Mouse (Mus musculus) MEL (cell line): ENCODE data around the gene Il17rc. TPM values are rescaled to one million over a fixed set of nuclear protein-coding genes. Genes with fewer than 3 reads are reported as not detected.

Source experiments
- DNase-seq: peaks from one replicate; pipeline ENCODE4 v3.0.0; 2011; ENCODE audit warnings: low read depth, low spot score
- H3K27ac ChIP-seq: 2 replicates; pipeline ENCODE4 v1.5.1; 2012; ENCODE audit warnings: low read depth, mild to moderate bottlenecking, control low read depth, low read length, moderate library complexity; ENCODE audit not compliant: control insufficient read depth
- H3K27me3 ChIP-seq, 2 experiments: fragments of 150-350 bp in 1 of 2; sonication (generic) in 1 of 2; 2 replicates each; pipeline ENCODE4 v1.6.1; 2012; ENCODE audit warnings: low read length in 2 of 2, mild to moderate bottlenecking in 2 of 2, improper control_type of control experiment in 1 of 2, moderate library complexity in 1 of 2; ENCODE audit not compliant: insufficient read depth in 2 of 2, control insufficient read depth in 1 of 2
- H3K36me3 ChIP-seq, 2 experiments: 2 replicates each; pipeline ENCODE4 v1.6.1; 2012 to 2014; ENCODE audit warnings: low read length in 2 of 2, improper control_type of control experiment in 1 of 2, inconsistent platforms in 1 of 2, mild to moderate bottlenecking in 1 of 2; ENCODE audit not compliant: insufficient read depth in 2 of 2, control insufficient read depth in 1 of 2
- H3K4me1 ChIP-seq, 2 experiments: fragments of 150-350 bp in 1 of 2; sonication (generic) in 1 of 2; 2 replicates each; pipeline ENCODE4 v1.6.1; 2012; ENCODE audit warnings: low read length in 2 of 2, improper control_type of control experiment in 1 of 2, mild to moderate bottlenecking in 1 of 2; ENCODE audit not compliant: insufficient read depth in 2 of 2, control insufficient read depth in 1 of 2
- H3K4me3 ChIP-seq, 2 experiments: fragments of 150-350 bp in 1 of 2; sonication (generic) in 1 of 2; 2 replicates each; pipeline ENCODE4 v1.5.1; 2012; ENCODE audit warnings: low read depth in 2 of 2, low read length in 2 of 2, mild to moderate bottlenecking in 2 of 2, moderate library complexity in 2 of 2, control low read depth in 1 of 2, improper control_type of control experiment in 1 of 2; ENCODE audit not compliant: control insufficient read depth in 1 of 2, insufficient read depth in 1 of 2
- H3K79me2 ChIP-seq: 2 replicates; pipeline ENCODE4 v1.6.1; 2012; ENCODE audit warnings: mild to moderate bottlenecking, low read length, moderate library complexity; ENCODE audit not compliant: control insufficient read depth, poor library complexity, insufficient read depth
- H3K9ac ChIP-seq: 2 replicates; pipeline ENCODE4 v1.6.1; 2012; ENCODE audit warnings: low read depth, mild to moderate bottlenecking, control low read depth, low read length, moderate library complexity; ENCODE audit not compliant: control insufficient read depth, poor library complexity, severe bottlenecking
- H3K9me3 ChIP-seq: fragments of 150-350 bp; sonication (generic); replicated peaks from 2 replicates; pipeline ENCODE4 v1.6.1; 2012; ENCODE audit warnings: mild to moderate bottlenecking, low read length, improper control_type of control experiment, moderate library complexity; ENCODE audit not compliant: insufficient read depth
- BHLHE40 ChIP-seq: IDR thresholded peaks from 2 replicates; pipeline ENCODE4 v1.6.1; 2012; ENCODE audit warnings: low read depth, mild to moderate bottlenecking, inconsistent platforms, low read length, improper control_type of control experiment, borderline replicate concordance
- CTCF ChIP-seq, 3 experiments: IDR thresholded peaks in 2 of 3; conservative IDR thresholded peaks in 1 of 3; 2 replicates each; pipeline ENCODE4 v1.5.1; 2011 to 2012; ENCODE audit warnings: low read length in 3 of 3, low read depth in 2 of 3, mild to moderate bottlenecking in 2 of 3, improper control_type of control experiment in 1 of 3, inconsistent platforms in 1 of 3, mixed read lengths in 1 of 3, moderate library complexity in 1 of 3; ENCODE audit not compliant: control insufficient read depth in 1 of 3, insufficient read depth in 1 of 3, poor library complexity in 1 of 3, severe bottlenecking in 1 of 3
- ELF1 ChIP-seq: IDR thresholded peaks from 2 replicates; pipeline ENCODE4 v1.6.1; 2014; ENCODE audit warnings: low read depth, mild to moderate bottlenecking, inconsistent platforms, low read length, improper control_type of control experiment, moderate library complexity
- EP300 ChIP-seq, 2 experiments: IDR thresholded peaks; 2 replicates each; pipeline ENCODE4 v1.6.1; 2011; ENCODE audit warnings: improper control_type of control experiment in 2 of 2, low read length in 2 of 2, low read depth in 1 of 2, mild to moderate bottlenecking in 1 of 2
- ETS1 ChIP-seq: IDR thresholded peaks from 2 replicates; pipeline ENCODE4 v1.6.1; 2012; ENCODE audit warnings: low read depth, mild to moderate bottlenecking, inconsistent platforms, low read length, improper control_type of control experiment, moderate library complexity
- GABPA ChIP-seq: IDR thresholded peaks from 2 replicates; pipeline ENCODE4 v1.6.1; 2012; ENCODE audit warnings: low read depth, mild to moderate bottlenecking, inconsistent platforms, low read length, improper control_type of control experiment, moderate library complexity
- HCFC1 ChIP-seq: IDR thresholded peaks from 2 replicates; pipeline ENCODE4 v1.6.1; 2012; ENCODE audit warnings: low read depth, mild to moderate bottlenecking, inconsistent platforms, low read length, improper control_type of control experiment, moderate library complexity
- KAT2A ChIP-seq: conservative IDR thresholded peaks from 2 replicates; pipeline ENCODE4 v1.6.1; 2012; ENCODE audit warnings: low read depth, low read length, improper control_type of control experiment, inconsistent platforms
- MAFK ChIP-seq: IDR thresholded peaks from 2 replicates; pipeline ENCODE4 v1.6.1; 2011; ENCODE audit warnings: low read depth, mild to moderate bottlenecking, low read length, improper control_type of control experiment, borderline replicate concordance
- MEF2A ChIP-seq: IDR thresholded peaks from 2 replicates; pipeline ENCODE4 v1.6.1; 2014; ENCODE audit warnings: low read depth, mild to moderate bottlenecking, inconsistent platforms, low read length, improper control_type of control experiment; ENCODE audit not compliant: poor library complexity, insufficient replicate concordance, severe bottlenecking; ENCODE audit errors: extremely low read depth
- MXI1 ChIP-seq: IDR thresholded peaks from 2 replicates; pipeline ENCODE4 v1.6.1; 2011; ENCODE audit warnings: mild to moderate bottlenecking, low read depth, low read length, improper control_type of control experiment
- POLR2AphosphoS5 ChIP-seq: IDR thresholded peaks from 2 replicates; pipeline ENCODE4 v1.6.1; 2012; ENCODE audit warnings: low read depth, borderline replicate concordance, mild to moderate bottlenecking, inconsistent platforms, low read length, moderate library complexity, mixed read lengths
- RAD21 ChIP-seq: IDR thresholded peaks from 2 replicates; pipeline ENCODE4 v1.6.1; 2011; ENCODE audit warnings: mild to moderate bottlenecking, low read depth, low read length, improper control_type of control experiment
- RCOR1 ChIP-seq: IDR thresholded peaks from 2 replicates; pipeline ENCODE4 v1.6.1; 2012; ENCODE audit warnings: low read depth, mild to moderate bottlenecking, inconsistent platforms, low read length, improper control_type of control experiment
- SIN3A ChIP-seq: IDR thresholded peaks from 2 replicates; pipeline ENCODE4 v1.6.1; 2012; ENCODE audit warnings: low read length, improper control_type of control experiment, inconsistent platforms
- SMC3 ChIP-seq: IDR thresholded peaks from 2 replicates; pipeline ENCODE4 v1.6.1; 2011; ENCODE audit warnings: low read depth, low read length, improper control_type of control experiment
- TBP ChIP-seq: IDR thresholded peaks from 2 replicates; pipeline ENCODE4 v1.8.0; 2011; ENCODE audit warnings: low read depth, low read length, improper control_type of control experiment
- UBTF ChIP-seq: IDR thresholded peaks from 2 replicates; pipeline ENCODE4 v1.6.1; 2012; ENCODE audit warnings: low read depth, mild to moderate bottlenecking, inconsistent platforms, low read length, improper control_type of control experiment, moderate library complexity, borderline replicate concordance; ENCODE audit not compliant: insufficient read depth
- USF2 ChIP-seq, 2 experiments: IDR thresholded peaks; 2 replicates each; pipeline ENCODE4 v1.6.1; 2011 to 2012; ENCODE audit warnings: improper control_type of control experiment in 2 of 2, low read length in 2 of 2, borderline replicate concordance in 1 of 2, inconsistent platforms in 1 of 2, low read depth in 1 of 2, mild to moderate bottlenecking in 1 of 2; ENCODE audit not compliant: insufficient read depth in 1 of 2
- ZC3H11A ChIP-seq: IDR thresholded peaks from 2 replicates; pipeline ENCODE4 v1.6.1; 2012; ENCODE audit warnings: low read depth, mild to moderate bottlenecking, inconsistent platforms, low read length, improper control_type of control experiment
- ZNF384 ChIP-seq: IDR thresholded peaks from 2 replicates; pipeline ENCODE4 v1.6.1; 2012; ENCODE audit warnings: low read depth, mild to moderate bottlenecking, inconsistent platforms, low read length, improper control_type of control experiment
- polyA plus RNA-seq, 2 experiments: library from polyadenylated mRNA; stranded (reverse) in 1 of 2; unstranded in 1 of 2; fragments of >175 nt in 1 of 2; fragments of >200 nt in 1 of 2; gene quantifications; 2 replicates each; pipeline versions ENCODE4 v1.2.1 to v1.2.4; 2012; ENCODE audit warnings: low replicate concordance in 2 of 2, low read depth in 1 of 2; ENCODE audit not compliant: insufficient read length in 2 of 2, insufficient read depth in 1 of 2, missing spikeins in 1 of 2
- total RNA-seq: library from RNA; depleted of rRNA; stranded (reverse); fragments of 300-350 nt; gene quantifications from 2 replicates; pipeline ENCODE4 v1.2.3, GENCODE M21; 2012

The Il17rc gene
- total and polyA plus RNA-seq, 3 experiments, result 1.2 to 1.8 TPM; not detected in 1

DNA sequence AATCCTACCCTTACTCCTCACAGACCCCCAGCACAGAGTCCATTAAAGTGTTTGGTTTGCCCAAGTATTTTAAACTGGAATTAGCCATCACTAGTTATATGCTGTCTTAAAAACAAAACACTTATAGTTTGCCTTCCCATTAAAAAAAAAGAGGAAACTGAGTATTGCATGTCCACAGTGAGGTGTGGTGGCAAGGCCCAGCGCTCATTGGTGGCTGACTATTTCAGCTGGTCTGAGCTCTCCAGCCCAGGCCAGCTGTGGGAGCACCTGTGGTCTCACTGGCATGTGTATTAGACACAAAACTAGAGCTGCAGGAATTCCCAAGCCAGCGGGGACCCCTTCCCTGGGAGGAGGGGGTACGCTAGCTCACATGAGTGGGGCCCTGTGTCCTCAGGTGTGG, 2.7 kb upstream of the Il17rc start:
- no peaks in the 10 kb centered on the region for H3K79me2 ChIP-seq
- H3K36me3 ChIP-seq, result no peaks in the 10 kb centered on the region; a peak in 1 of 4 replicates
- DNase-seq, result no peak
- no peaks in the 10 kb centered on the region for H3K9me3 ChIP-seq
- no peak overlapping the region for H3K4me3 ChIP-seq
- H3K9ac ChIP-seq, result no peak overlapping the region
- TF ChIP-seq HCFC1, result no peak
- no peak for TF ChIP-seq MXI1
- no peak for TF ChIP-seq MEF2A
- TF ChIP-seq CTCF (IDR thresholded peaks at IDR 0.05 in 2 of 3, conservative IDR thresholded peaks at IDR 0.05 in 1 of 3; ENCODE audit: control insufficient read depth in 1 of 3, insufficient read depth in 1 of 3, low read depth in 2 of 3, low read length in 3 of 3, poor library complexity in 1 of 3, severe bottlenecking in 1 of 3), result no peak
- TF ChIP-seq RAD21, result no peak
- TF ChIP-seq KAT2A, result no peak
- TF ChIP-seq MAFK, result no peak
- no peak for TF ChIP-seq ELF1
- no peak for TF ChIP-seq SMC3
- TF ChIP-seq POLR2AphosphoS5, result no peak
- no peak for TF ChIP-seq TBP
- no peak for TF ChIP-seq BHLHE40
- no peak for TF ChIP-seq SIN3A
- no peak overlapping the region for H3K27ac ChIP-seq
- H3K4me1 ChIP-seq, result peaks cover 4 to 8% of the 10 kb centered on the region in 2 experiments; a peak in 3 of 4 replicates
- no peaks in the 10 kb centered on the region for H3K27me3 ChIP-seq

- H3K27me3 ChIP-seq, result no peaks in the 10 kb centered on the region
- no peak overlapping the region for H3K9ac ChIP-seq
- H3K4me3 ChIP-seq, result no peak overlapping the region
- no peaks in the 10 kb centered on the region; a peak in 1 of 4 replicates for H3K36me3 ChIP-seq
- DNase-seq, result peak; percentile 79
- no peak overlapping the region for H3K27ac ChIP-seq
- H3K79me2 ChIP-seq, result no peaks in the 10 kb centered on the region
- TF ChIP-seq TBP (no peak), ZNF384 (no peak), ETS1 (no peak), MAFK (no peak), RAD21 (peak; percentile 79), USF2 (IDR thresholded peaks at IDR 0.05; ENCODE audit: borderline replicate concordance in 1 of 2, insufficient read depth in 1 of 2, low read depth in 1 of 2, low read length in 2 of 2) (no peak), RCOR1 (no peak), SIN3A (no peak), GABPA (no peak), CTCF (IDR thresholded peaks at IDR 0.05 in 2 of 3, conservative IDR thresholded peaks at IDR 0.05 in 1 of 3; ENCODE audit: control insufficient read depth in 1 of 3, insufficient read depth in 1 of 3, low read depth in 2 of 3, low read length in 3 of 3, poor library complexity in 1 of 3, severe bottlenecking in 1 of 3) (peak; percentile 78 to 89 (median 86)), ZC3H11A (peak; percentile 70), SMC3 (peak; percentile 80), EP300 (IDR thresholded peaks at IDR 0.05; ENCODE audit: low read depth in 1 of 2, low read length in 2 of 2) (no peak), UBTF (no peak), KAT2A (no peak)
- TF ChIP-seq, all 39 proteins: peak for 4
- peaks cover 4 to 13% of the 10 kb centered on the region in 2 experiments; a peak in 3 of 4 replicates for H3K4me1 ChIP-seq
- no peaks in the 10 kb centered on the region for H3K9me3 ChIP-seq
Measured at GRCm38 (mm10) chr6:113469021-113469420, 2.2 kb upstream of the Il17rc start.
